Comparison of ENCODE assay signal across 9 mouse cellular contexts in the genomic region with DNA sequence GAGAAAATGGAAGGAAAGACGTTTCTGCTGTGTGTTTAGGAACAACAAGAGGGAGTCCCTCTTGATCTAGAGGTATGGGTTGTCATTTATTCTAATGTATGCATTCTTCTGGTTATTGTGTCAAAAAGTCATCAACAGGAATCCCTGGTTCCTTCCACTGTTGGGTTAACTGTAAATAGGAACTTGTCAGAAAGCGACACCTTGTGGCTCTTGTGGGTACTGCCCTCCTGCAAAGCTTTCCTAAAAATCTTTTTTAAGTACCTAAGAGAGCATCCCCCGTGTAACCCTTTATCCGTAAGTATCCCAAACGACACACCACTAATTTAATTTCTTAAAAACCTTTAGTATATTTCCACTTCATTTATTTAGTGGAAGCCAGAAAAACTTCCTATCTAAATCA. TPM values are rescaled to one million over a fixed set of nuclear protein-coding genes. Genes with fewer than 3 reads are reported as not detected.
DNase-seq lines count a peak whose midpoint lies in the region; ATAC-seq and TF ChIP-seq lines count a peak whose summit lies in the region.
"Had no signal": no experiment of that assay in that cellular context is flagged by ENCODE, and none has a peak within 500 bp of the region (broad histone marks: within the 10 kb centered on the region; RNA-seq: fewer than 3 reads in every experiment).

No protein-coding gene starts in this region.

- peaks cover 3% of the 10 kb centered on the region; the same call in 1 of the 2 replicates for H3K27me3 ChIP-seq in forebrain, embryonic 14.5 days (replicated peaks; ENCODE audit: control insufficient read depth, insufficient read depth, low read length)
- H3K27me3 ChIP-seq in forebrain, embryonic 13.5 days = peaks cover 16% of the 10 kb centered on the region
- H3K27me3 ChIP-seq in lung, embryonic 14.5 days (ENCODE audit: insufficient read depth, low read length) = no peaks in the 10 kb centered on the region

- no peaks in the 10 kb centered on the region for H3K9me3 ChIP-seq in forebrain, embryonic 14.5 days (replicated peaks; ENCODE audit: control insufficient read depth, low read length)
- no peaks in the 10 kb centered on the region for H3K9me3 ChIP-seq in forebrain, embryonic 13.5 days (replicated peaks)
- no peaks in the 10 kb centered on the region for H3K9me3 ChIP-seq in lung, embryonic 14.5 days (ENCODE audit: low read depth, low read length)
- H3K9me3 ChIP-seq: hindbrain, embryonic 15.5 days had no signal

- no peak overlapping the region for H3K9ac ChIP-seq in forebrain, embryonic 14.5 days (ENCODE audit: low read length)
- H3K9ac ChIP-seq in forebrain, embryonic 13.5 days = no peak overlapping the region
- H3K9ac ChIP-seq in lung, embryonic 14.5 days = no peak overlapping the region
- H3K9ac ChIP-seq: hindbrain, embryonic 15.5 days had no signal

- TF ChIP-seq CTCF in lung, embryonic 14.5 days (IDR thresholded peaks at IDR 0.05; ENCODE audit: low read depth) = peak; percentile 90

- no peak overlapping the region for H3K4me3 ChIP-seq in forebrain, embryonic 14.5 days (ENCODE audit: low read depth, low read length)
- no peak overlapping the region for H3K4me3 ChIP-seq in forebrain, embryonic 13.5 days
- H3K4me3 ChIP-seq in lung, embryonic 14.5 days (ENCODE audit: low read depth, low read length) = no peak overlapping the region
- H3K4me3 ChIP-seq: hindbrain, embryonic 15.5 days had no signal

- WGBS in forebrain, embryonic 14.5 days = 11% methylated on average over 5 of the region's 5 CpGs
- WGBS in forebrain, embryonic 13.5 days = 10% methylated on average over 5 of the region's 5 CpGs
- WGBS in lung, embryonic 14.5 days = 8% methylated on average over 5 of the region's 5 CpGs

- no peak overlapping the region for H3K4me2 ChIP-seq in forebrain, embryonic 14.5 days (ENCODE audit: low read length)
- H3K4me2 ChIP-seq in forebrain, embryonic 13.5 days = no peak overlapping the region
- H3K4me2 ChIP-seq in lung, embryonic 14.5 days = no peak overlapping the region
- H3K4me2 ChIP-seq: hindbrain, embryonic 15.5 days had no signal

- no peaks in the 10 kb centered on the region for H3K36me3 ChIP-seq in forebrain, embryonic 14.5 days (ENCODE audit: control insufficient read depth, insufficient read depth, low read length)
- no peaks in the 10 kb centered on the region for H3K36me3 ChIP-seq in forebrain, embryonic 13.5 days (ENCODE audit: poor library complexity, severe bottlenecking)
- no peaks in the 10 kb centered on the region for H3K36me3 ChIP-seq in lung, embryonic 14.5 days (ENCODE audit: insufficient read depth)
- H3K36me3 ChIP-seq: hindbrain, embryonic 15.5 days had no signal

- DNase-seq in forebrain, embryonic 14.5 days (ENCODE audit: low spot score) = peak; percentile 86
- DNase-seq in 416B (ENCODE audit: low read depth) = peak; percentile 89
- peak; percentile 86 for DNase-seq in adrenal gland, postnatal 10 days
- peak; percentile 86 for DNase-seq in embryo, embryonic 10.5 days (ENCODE audit: low spot score)
- DNase-seq in kidney, adult 9 months = peak; percentile 79
- DNase-seq in lung, embryonic 14.5 days = peak; percentile 92
- DNase-seq in right cerebral cortex, postnatal 4 days = peak; percentile 89

- no peak overlapping the region for H3K27ac ChIP-seq in forebrain, embryonic 14.5 days (ENCODE audit: low read depth, low read length)
- H3K27ac ChIP-seq in forebrain, embryonic 13.5 days = no peak overlapping the region
- no peak overlapping the region for H3K27ac ChIP-seq in lung, embryonic 14.5 days (ENCODE audit: low read depth)
- H3K27ac ChIP-seq: hindbrain, embryonic 15.5 days had no signal

- H3K4me1 ChIP-seq in forebrain, embryonic 14.5 days (ENCODE audit: control insufficient read depth, insufficient read depth, low read length) = no peaks in the 10 kb centered on the region
- H3K4me1 ChIP-seq in forebrain, embryonic 13.5 days = no peaks in the 10 kb centered on the region
- H3K4me1 ChIP-seq in lung, embryonic 14.5 days (ENCODE audit: insufficient read depth) = no peaks in the 10 kb centered on the region
- H3K4me1 ChIP-seq: hindbrain, embryonic 15.5 days had no signal

- no peak for ATAC-seq in forebrain, embryonic 14.5 days
- ATAC-seq in forebrain, embryonic 13.5 days = no peak
- no peak for ATAC-seq in lung, embryonic 14.5 days (ENCODE audit: insufficient read depth)

RNA-seq across cellular contexts. Expression of a gene that starts 7.1 kb away (rescaled TPM):
- 0.47 and 0.62 TPM in 2 replicates for polyA plus RNA-seq in forebrain, embryonic 14.5 days (2014; fragmentation: Nextera tagmentation; extraction: Ambion mirVana)
- polyA plus RNA-seq in forebrain, embryonic 13.5 days (2015; fragmentation: Nextera tagmentation; extraction: Ambion mirVana) = 0.50 and 0.74 TPM in 2 replicates
- total RNA-seq in adrenal gland, postnatal 10 days (2021) = 1 to 10 TPM; 2.2 to 3.7 TPM
- 3.2 and 3.5 TPM in 2 replicates for polyA plus RNA-seq in lung, embryonic 14.5 days (2014; fragmentation: Nextera tagmentation; extraction: Ambion mirVana)

RNA-seq across cellular contexts. Expression of a gene that starts 55.1 kb away (rescaled TPM):
- 2.2 and 2.9 TPM in 2 replicates for polyA plus RNA-seq in forebrain, embryonic 14.5 days (2014; fragmentation: Nextera tagmentation; extraction: Ambion mirVana)
- polyA plus RNA-seq in forebrain, embryonic 13.5 days (2015; fragmentation: Nextera tagmentation; extraction: Ambion mirVana) = 1.8 TPM in 2 replicates
- total RNA-seq in adrenal gland, postnatal 10 days (2021) = 1 to 10 TPM; 3.0 to 4.3 TPM
- polyA plus RNA-seq in lung, embryonic 14.5 days (2014; fragmentation: Nextera tagmentation; extraction: Ambion mirVana) = 2.6 and 3.3 TPM in 2 replicates
